Mouse (Mus musculus) kidney, embryonic 14.5 days (tissue): ENCODE data around the gene Gm21834. TPM values are rescaled to one million over a fixed set of nuclear protein-coding genes. Genes with fewer than 3 reads are reported as not detected.

Experiments used
- ATAC-seq: fragments of 200-750 bp; cut with Nextera tagmentation; 2 replicates; pipeline ENCODE4 v1.8.0; 2017; ENCODE audit warnings: moderate number of reproducible peaks, mild to moderate bottlenecking, moderate TSS enrichment, moderate library complexity; ENCODE audit not compliant: low FRiP score, low TSS enrichment
- H3K27ac ChIP-seq: fragments of 300-500 bp; sonication (generic); 2 replicates; pipeline ENCODE4 v1.5.1; 2014; ENCODE audit warnings: low read depth, mild to moderate bottlenecking, low read length, moderate library complexity, mixed read lengths
- H3K27me3 ChIP-seq: fragments of 300-500 bp; sonication (generic); 2 replicates; pipeline ENCODE4 v1.6.1; 2014; ENCODE audit warnings: mild to moderate bottlenecking, low read length; ENCODE audit not compliant: control insufficient read depth, insufficient read depth
- H3K36me3 ChIP-seq: fragments of 300-500 bp; sonication (generic); 2 replicates; pipeline ENCODE4 v1.6.1; 2014; ENCODE audit warnings: low read length, mixed read lengths; ENCODE audit not compliant: control insufficient read depth, insufficient read depth
- H3K4me1 ChIP-seq: fragments of 300-500 bp; sonication (generic); 2 replicates; pipeline ENCODE4 v1.6.1; 2014; ENCODE audit warnings: low read length, mixed read lengths; ENCODE audit not compliant: control insufficient read depth, insufficient read depth
- H3K4me2 ChIP-seq: fragments of 300-500 bp; sonication (generic); replicated peaks from 2 replicates; pipeline ENCODE4 v1.6.1; 2014; ENCODE audit warnings: low read depth, mild to moderate bottlenecking, low read length
- H3K4me3 ChIP-seq: fragments of 300-500 bp; sonication (generic); 2 replicates; pipeline ENCODE4 v1.5.1; 2014; ENCODE audit warnings: mild to moderate bottlenecking, low read length
- H3K9ac ChIP-seq: fragments of 300-500 bp; sonication (generic); 2 replicates; pipeline ENCODE4 v1.6.1; 2014; ENCODE audit warnings: low read depth, mild to moderate bottlenecking, low read length, moderate library complexity
- H3K9me3 ChIP-seq: fragments of 300-500 bp; sonication (generic); 2 replicates; pipeline ENCODE4 v1.6.1; 2016; ENCODE audit warnings: low read length; ENCODE audit not compliant: control insufficient read depth
- WGBS: fragments of 180-500 bp; shearing (Covaris S2); extraction: QIAGEN DNeasy Blood & Tissue Kit; methylation state at CpG from one replicate; pipeline ENCODE4 v1.1.7; 2014; 5-methylcytosine and 5-hydroxymethylcytosine counted together
- polyA plus RNA-seq: library from polyadenylated mRNA; unstranded; fragments of >200 nt; fragmentation: Nextera tagmentation; extraction: Ambion mirVana; gene quantifications from 2 replicates; pipeline ENCODE4 v1.2.1, GENCODE M21; 2014

The Gm21834 gene
- not detected in 2 replicates for polyA plus RNA-seq

GRCm38 (mm10) chr17:57742119-57742518, at the start of gene Gm21834:
Gene Gm21834 (minus strand): TSS chr17:57742219.
- H3K27ac ChIP-seq = no peak within 1 kb of the TSS
- no peaks in the 10 kb centered on the region for H3K36me3 ChIP-seq
- no peaks in the 10 kb centered on the region for H3K9me3 ChIP-seq
- no peak within 1 kb of the TSS for H3K4me2 ChIP-seq
- H3K4me1 ChIP-seq = no peaks in the 10 kb centered on the region
- WGBS = 81% methylated on average over 5 of the region's 5 CpGs
- no peak within 1 kb of the TSS for H3K9ac ChIP-seq
- no peak within 1 kb of the TSS for H3K4me3 ChIP-seq
- no peaks in the 10 kb centered on the region for H3K27me3 ChIP-seq
- ATAC-seq = no peak

GRCm38 (mm10) chr17:57788161-57788799, 46.3 kb upstream of the Gm21834 start:
- no peak overlapping the region for H3K4me3 ChIP-seq
- no peak for ATAC-seq
- H3K36me3 ChIP-seq = no peaks in the 10 kb centered on the region
- WGBS = 82% methylated on average over 1 of the region's 1 CpGs
- no peaks in the 10 kb centered on the region for H3K4me1 ChIP-seq
- 0 out of 2 replicates have a peak, but pooled peaks cover 3% of the 10 kb centered on the region for H3K9me3 ChIP-seq
- H3K9ac ChIP-seq = no peak overlapping the region
- H3K4me2 ChIP-seq = no peak overlapping the region
- H3K27me3 ChIP-seq = no peaks in the 10 kb centered on the region
- no peak overlapping the region for H3K27ac ChIP-seq

- no peak overlapping the region for H3K4me2 ChIP-seq
- H3K9ac ChIP-seq = no peak overlapping the region
- no peaks in the 10 kb centered on the region for H3K9me3 ChIP-seq
- no peak overlapping the region for H3K4me3 ChIP-seq
- no peak for ATAC-seq
- H3K27me3 ChIP-seq = no peaks in the 10 kb centered on the region
- H3K36me3 ChIP-seq = no peaks in the 10 kb centered on the region
- no peak overlapping the region for H3K27ac ChIP-seq
- no peaks in the 10 kb centered on the region for H3K4me1 ChIP-seq
- WGBS = 19% methylated on average over 4 of the region's 4 CpGs
Measured at GRCm38 (mm10) chr17:57770904-57771303, 28.9 kb upstream of the Gm21834 start.

GRCm38 (mm10) chr17:57768622-57769610, 26.9 kb upstream of the Gm21834 start, which contains the start of gene Cntnap5c:
Gene Cntnap5c (plus strand): TSS chr17:57769570.
- 17% methylated on average over 26 of the region's 26 CpGs for WGBS
- H3K4me2 ChIP-seq = peak within 1 kb of the TSS; percentile 26; the same call in 1 of the 2 replicates

GRCm38 (mm10) chr17:57767306-57767705, 25.3 kb upstream of the Gm21834 start:
- H3K27me3 ChIP-seq = no peaks in the 10 kb centered on the region
- ATAC-seq = no peak

More at GRCm38 (mm10) chr17:57768622-57769610, 26.9 kb upstream of the Gm21834 start, which contains the start of gene Cntnap5c:
- H3K27ac ChIP-seq = no peak within 1 kb of the TSS
- H3K4me1 ChIP-seq = no peaks in the 10 kb centered on the region
- no peaks in the 10 kb centered on the region for H3K27me3 ChIP-seq
- ATAC-seq = peak; percentile 98
- no peaks in the 10 kb centered on the region for H3K9me3 ChIP-seq
- H3K9ac ChIP-seq = no peak within 1 kb of the TSS
- H3K36me3 ChIP-seq = no peaks in the 10 kb centered on the region
- no peak within 1 kb of the TSS for H3K4me3 ChIP-seq

GRCm38 (mm10) chr17:57758033-57758432, 16.0 kb upstream of the Gm21834 start:
- H3K4me2 ChIP-seq = no peak overlapping the region
- H3K9ac ChIP-seq = no peak overlapping the region
- no peak overlapping the region for H3K4me3 ChIP-seq
- H3K9me3 ChIP-seq = no peaks in the 10 kb centered on the region
- no peak overlapping the region for H3K27ac ChIP-seq
- no peaks in the 10 kb centered on the region for H3K36me3 ChIP-seq
- ATAC-seq = no peak
- no peaks in the 10 kb centered on the region for H3K27me3 ChIP-seq
- 71% methylated on average over 1 of the region's 1 CpGs for WGBS
- H3K4me1 ChIP-seq = no peaks in the 10 kb centered on the region

More at GRCm38 (mm10) chr17:57767306-57767705, 25.3 kb upstream of the Gm21834 start:
- H3K36me3 ChIP-seq = no peaks in the 10 kb centered on the region
- H3K9me3 ChIP-seq = no peaks in the 10 kb centered on the region
- no peak overlapping the region for H3K4me3 ChIP-seq
- H3K4me2 ChIP-seq = no peak overlapping the region
- no peak overlapping the region for H3K9ac ChIP-seq
- H3K27ac ChIP-seq = no peak overlapping the region
- no peaks in the 10 kb centered on the region for H3K4me1 ChIP-seq

GRCm38 (mm10) chr17:57694791-57695190, 47.2 kb downstream of the Gm21834 start:
- 60% methylated on average over 3 of the region's 3 CpGs for WGBS
- no peak; the same call in 1 of the 2 replicates for ATAC-seq
- H3K27me3 ChIP-seq = no peaks in the 10 kb centered on the region
- no peak overlapping the region for H3K4me2 ChIP-seq
- H3K4me1 ChIP-seq = no peaks in the 10 kb centered on the region
- no peak overlapping the region for H3K4me3 ChIP-seq
- no peaks in the 10 kb centered on the region for H3K36me3 ChIP-seq
- no peaks in the 10 kb centered on the region for H3K9me3 ChIP-seq
- H3K9ac ChIP-seq = no peak overlapping the region
- no peak overlapping the region for H3K27ac ChIP-seq
